Mouse (Mus musculus): ENCODE results near the gene Mettl7b.
"Not testable (repeated sequence)": the region's sequence is repeated elsewhere in the genome, so short reads cannot be mapped to it uniquely, and the experiment has no call there.

Mettl7b gene

DNA sequence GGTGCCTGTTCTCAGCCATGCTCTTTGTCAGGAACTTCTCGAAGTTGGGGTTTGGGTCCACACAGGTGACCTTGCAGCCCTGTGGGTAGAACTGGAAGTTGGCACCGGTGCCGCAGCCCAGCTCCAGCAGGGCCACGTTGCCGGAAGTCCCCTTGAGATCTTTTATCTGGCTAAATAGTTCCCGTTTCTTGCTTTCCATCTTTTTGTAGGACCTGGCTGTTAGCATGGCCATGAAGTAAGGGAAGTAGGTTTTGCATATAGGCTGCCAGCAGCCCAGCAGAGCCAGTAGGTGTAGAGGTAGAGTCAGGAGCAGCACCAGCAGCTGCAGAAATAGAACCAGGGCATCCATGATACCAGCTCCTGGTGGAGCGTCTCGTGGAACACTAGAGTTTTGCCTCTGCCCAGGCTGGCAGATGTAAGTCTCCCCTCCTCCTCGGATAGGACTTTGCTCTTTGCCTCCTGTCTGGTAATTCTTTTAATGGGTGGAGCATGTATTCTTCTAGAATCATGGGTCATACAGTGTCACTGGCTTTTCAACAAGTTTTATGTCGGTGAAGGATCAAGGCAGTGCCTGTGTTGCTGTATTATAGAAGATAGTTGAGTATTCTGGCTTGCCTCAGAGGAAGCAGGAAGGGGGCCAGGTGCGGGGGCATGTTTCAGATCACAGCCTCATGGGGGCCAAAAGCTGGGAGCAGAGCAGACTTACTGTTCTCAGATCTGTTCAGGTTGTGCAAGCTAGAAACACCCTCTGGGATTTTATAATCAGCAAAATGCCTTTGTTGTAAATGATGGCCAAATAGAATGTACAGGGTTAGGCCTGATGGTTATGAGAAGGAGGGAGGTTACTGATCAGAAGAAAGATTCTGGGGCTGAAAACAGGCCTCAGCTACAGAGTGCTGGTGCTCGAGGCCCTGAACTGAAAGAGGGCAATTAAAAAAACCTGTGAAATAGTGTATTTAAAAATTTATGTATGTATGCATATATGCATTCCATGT is at the start of gene Mettl7b:
Gene Mettl7b (minus strand): TSS at position 399 of the 995 bp plus-strand sequence.
- no peak for DNase-seq (ENCODE audit: low spot score in 2 of 2)

DNA sequence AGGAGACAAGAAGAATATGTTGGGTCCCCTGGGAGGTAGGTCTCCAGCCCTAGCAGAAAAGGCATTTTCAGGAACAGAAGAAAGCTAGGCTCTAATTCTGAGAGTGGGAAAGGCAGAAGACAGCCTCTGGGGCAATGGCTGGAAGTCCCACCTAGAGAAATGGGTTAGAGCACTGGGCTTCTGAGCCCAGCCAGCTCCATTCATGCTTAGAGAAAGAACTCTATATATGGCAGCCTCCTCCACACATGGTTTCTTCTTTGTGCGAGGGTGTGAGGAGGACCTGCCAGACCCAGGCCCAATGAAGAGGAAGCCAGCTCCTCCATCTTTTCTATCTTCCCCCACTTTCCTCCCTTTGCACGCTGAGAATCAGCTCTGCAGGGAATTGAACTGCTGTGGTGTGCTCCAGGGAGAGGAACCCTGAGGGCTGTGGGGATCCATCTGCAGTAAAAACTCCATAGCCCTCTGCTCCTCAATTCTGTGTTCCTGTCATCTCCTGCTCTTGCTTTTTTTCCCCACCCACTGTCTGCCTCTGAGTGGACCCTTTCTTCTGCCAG is 49.6 kb upstream of the Mettl7b start, which contains the start of gene Olfr763:
Gene Olfr763 (plus strand): TSS at position 504 of the 554 bp plus-strand sequence.
- DNase-seq (ENCODE audit: low spot score in 2 of 2): no peak

DNA sequence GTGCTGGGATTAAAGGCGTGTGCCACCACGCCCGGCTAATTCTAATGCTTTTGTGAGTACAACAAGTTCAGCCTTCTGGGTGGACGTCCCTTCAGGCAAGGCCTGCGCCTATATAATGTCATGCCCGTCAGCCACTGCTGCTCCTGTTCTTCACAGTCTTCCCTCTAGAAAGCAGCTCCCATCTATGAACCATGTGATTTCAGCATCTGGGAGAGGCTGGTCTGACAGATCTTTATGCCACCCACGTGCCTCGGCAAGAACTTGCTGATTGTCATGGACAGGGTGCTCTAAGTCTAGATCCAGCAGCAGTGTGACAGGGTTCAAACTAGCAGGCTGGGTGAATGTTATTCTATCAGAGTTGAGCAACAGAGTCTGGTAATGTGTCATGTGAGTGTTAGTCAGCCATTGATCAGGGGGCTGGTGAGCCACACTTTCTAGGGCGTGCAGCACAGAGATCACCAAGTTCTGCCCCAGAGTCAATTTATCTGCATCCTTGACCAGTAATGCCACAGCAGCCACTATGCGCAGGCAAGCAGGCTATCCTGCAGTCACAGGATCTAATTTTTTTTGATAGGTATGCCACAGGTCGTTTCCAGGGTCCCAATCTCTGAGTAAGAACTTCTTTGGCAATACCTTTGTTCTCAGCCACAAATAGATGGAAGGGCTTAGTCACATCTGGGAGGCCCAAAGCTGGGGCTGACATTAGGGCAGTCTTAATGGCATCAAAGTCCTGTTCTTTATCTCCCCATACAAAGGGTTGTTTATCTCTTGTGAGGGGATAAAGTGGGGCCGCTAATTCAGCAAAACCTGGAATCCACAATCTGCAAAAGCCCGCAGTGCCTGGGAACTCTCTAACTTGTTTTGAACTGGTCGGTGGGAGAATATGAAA is 43.5 kb upstream of the Mettl7b start:
- DNase-seq (ENCODE audit: low spot score in 2 of 2): no peak

DNA sequence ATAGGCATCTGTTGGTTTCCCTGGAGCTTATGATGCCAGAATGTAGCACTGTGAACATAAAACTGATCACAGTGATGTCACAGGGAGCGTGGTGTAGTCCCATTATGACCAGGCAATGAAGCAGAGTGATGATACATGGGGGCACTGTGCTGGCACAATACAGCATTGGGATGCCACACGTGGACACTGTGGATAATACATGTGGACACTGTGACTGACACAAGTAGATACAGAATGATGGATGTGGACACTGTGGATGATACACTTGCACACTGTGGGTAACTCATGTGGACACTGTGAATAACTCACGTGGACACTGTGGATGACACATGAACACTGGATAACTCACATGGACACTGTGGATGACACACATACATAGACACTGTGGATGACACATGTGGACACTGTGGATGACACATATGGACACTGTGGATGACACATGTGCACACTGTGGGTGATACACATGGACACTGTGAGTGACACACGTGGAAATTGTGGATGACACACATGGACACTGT is 35.8 kb upstream of the Mettl7b start:
- no peak for DNase-seq (ENCODE audit: low spot score in 2 of 2)

DNA sequence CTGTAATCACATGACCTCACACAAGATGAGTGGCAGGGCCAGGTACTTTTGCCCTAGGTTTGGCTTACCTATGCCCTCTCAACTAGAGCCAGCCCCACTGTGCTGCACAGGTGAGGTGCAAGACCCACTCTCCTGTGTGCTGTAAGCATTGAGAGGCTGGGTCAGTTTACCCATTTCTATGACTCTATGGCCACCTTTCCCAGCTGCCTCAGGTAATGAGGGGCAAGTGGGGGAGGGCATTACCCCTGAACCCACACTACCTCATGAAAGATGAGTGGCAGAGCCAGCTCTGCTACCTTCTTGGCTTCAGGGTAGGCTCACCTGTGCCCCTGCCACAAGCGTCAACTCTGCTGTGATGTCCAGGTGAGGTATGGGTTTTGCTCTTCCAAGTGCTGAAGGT is 35.0 kb upstream of the Mettl7b start:
- DNase-seq (ENCODE audit: low spot score in 2 of 2): no peak

DNA sequence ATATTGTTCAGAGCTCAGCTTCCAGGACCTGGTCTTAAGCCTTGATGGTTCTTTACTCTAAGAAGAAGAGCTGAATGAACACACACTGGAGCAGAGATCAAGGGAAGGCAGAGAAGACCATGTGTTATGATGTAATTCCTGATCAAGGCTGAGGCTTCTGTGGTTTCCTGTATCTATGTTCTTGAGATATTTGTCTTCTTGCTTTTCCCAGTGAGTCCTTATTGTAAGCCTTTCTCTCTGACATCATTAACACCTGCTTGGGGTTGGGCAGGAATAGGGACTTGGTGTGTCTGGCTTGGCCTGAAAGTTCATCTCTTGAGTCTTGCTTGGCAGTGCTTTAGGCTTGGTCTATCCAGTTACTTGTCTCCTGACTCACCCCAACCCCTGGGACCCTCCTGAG is 30.2 kb upstream of the Mettl7b start:
- no peak for DNase-seq (ENCODE audit: low spot score in 2 of 2)

DNA sequence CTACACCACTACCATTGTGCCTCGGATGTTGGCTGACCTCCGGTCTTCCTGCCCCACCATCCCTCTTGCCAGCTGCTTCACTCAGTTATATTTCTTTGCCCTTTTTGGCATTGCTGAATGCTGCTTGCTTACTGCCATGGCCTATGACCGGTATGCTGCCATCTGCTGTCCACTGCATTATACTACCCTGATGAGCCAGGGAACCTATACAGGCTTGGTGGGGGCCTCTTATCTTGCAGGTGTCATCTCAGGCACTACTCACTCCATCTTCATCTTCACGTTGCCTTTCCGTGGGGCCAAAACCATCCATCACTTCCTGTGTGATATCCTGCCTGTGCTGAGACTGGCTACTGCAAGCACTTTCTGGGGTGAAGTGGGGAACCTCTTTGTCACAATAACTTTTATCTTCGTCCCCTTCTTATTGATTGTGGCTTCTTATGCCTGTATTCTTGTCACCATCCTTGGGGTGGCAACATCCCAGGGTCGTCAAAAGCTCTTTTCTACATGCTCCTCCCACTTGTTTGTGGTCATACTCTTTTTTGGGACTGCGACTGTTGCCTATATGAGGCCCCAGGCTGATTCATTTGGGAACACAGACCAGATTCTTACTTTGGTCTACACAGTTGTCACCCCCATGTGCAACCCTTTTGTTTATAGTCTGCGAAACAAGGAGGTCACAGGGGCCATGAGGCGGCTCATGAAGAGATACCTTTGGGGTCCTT is 29.5 kb upstream of the Mettl7b start:
- not testable (repeated sequence) for DNase-seq (ENCODE audit: low spot score in 2 of 2)

DNA sequence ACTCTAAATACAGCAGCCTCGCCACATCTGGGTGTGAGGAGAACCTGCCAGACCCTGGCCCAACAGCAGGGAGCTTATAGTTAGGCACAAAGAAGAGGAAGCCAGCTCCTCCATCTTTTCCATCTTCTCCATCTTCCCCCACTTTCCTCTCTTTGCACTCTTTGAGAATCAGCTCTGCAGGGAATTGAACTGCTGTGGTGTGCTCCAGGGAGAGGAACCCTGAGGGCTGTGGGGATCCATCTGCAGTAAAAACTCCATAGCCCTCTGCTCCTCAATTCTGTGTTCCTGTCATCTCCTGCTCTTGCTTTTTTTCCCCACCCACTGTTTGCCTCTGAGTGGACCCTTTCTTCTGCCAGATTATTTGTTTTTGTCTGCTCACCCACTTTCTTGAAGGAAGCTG is 28.3 kb upstream of the Mettl7b start, which contains the start of gene Olfr9:
Gene Olfr9 (plus strand): TSS at position 301 of the 400 bp plus-strand sequence.
- not testable (repeated sequence) for DNase-seq (ENCODE audit: low spot score in 2 of 2)

DNA sequence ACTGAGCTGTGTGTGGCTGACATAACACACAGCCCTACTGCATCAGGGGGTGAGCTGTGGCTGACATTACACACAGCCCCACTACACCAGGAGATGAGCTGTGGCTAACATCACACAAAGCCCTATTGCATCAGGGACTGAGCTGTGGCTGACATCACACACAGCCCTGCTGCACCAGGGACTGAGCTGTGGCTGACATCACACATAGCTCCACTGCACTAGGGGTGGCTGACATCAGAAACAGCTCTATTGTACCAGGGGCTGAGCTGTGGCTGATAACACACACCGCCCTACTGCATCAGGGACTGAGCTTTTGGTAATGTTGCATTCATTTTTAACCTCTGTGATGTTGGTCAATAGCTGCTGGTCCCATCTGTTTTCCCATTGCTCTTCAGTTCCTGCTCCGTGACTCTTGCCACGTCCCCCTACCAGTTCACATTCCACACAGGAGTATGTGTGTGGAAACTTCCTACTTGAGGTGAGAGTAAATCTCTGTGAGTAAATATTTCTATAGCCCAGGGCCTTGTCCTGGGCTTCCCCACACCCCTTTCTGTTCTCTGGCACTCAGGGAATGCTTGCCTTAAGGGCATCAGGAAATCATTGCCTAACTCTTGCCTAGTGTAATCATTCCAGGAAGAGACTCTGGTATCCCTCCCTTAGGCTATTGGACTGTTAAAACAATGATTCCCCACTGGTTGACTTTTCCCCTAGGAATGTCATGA is 20.0 kb upstream of the Mettl7b start:
- no peak for DNase-seq (ENCODE audit: low spot score in 2 of 2)

DNA sequence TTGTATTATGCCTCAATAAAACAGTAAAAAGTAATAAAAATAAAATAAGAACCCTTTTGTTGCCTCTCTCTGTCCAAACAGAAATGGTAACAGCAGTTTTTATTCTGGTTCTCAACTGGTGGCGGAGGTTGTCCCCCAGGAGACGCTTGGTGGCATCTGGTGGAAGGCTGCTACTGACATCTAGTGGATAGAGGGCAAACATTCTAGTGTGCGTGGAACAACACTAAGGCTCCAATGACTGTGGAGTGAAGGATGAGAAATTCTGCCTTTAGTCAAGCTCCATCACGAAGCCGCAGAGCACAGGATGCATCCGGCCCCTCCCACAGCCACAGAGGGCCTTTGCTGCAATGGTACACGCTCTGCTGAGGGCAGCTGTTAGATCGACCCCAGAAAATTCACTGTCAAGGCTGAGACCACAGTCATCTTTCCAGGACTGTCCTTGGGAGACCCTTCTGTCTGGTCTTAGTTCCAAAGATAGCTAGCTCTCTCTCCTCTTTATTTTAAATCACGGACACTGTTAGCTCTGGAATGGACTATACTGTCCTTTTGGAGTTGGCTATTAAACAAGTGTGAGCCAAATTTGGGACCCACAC is 16.8 kb upstream of the Mettl7b start:
- peak in 1 of 2 experiments; percentile 58 for DNase-seq (ENCODE audit: low spot score in 2 of 2)

DNA sequence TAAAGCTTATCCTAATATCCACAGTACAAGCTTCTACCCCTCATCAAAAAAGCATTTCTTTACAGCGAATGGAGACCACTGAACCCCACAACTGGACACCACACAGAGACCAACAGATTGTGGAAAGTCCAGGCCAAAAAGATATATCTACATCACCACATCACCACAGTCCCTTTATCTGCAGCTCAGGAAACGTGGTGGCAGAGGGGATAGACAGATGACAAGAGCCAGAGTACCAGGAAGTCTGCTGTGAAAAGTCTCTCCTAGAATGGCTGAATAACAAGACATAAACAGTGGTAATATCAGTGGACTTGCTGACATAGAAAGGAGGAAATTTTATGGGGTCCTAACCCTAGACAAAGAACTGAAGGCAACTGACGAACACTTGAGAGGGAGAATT is 15.6 kb upstream of the Mettl7b start:
- no peak for DNase-seq (ENCODE audit: low spot score in 2 of 2)

DNA sequence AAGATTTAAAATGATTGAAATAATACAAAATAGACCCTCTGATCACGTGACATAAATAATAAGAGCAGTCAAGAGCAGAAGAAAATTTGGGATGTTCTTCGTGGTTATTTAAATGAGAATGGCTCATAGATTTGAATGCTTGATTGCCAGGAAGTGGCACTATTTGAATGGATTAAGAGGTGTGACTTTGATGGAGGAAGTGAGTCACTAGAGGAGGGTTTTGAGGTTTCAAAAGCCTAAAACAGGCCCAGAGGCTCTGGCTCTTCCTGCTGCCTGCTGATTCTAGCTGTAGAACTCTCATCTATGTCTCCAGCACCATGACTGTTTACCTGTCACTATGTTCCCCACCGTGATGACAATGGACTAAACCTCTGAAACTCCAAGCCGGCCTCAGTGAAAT is 12.1 kb upstream of the Mettl7b start:
- DNase-seq (ENCODE audit: low spot score in 2 of 2): no peak

DNA sequence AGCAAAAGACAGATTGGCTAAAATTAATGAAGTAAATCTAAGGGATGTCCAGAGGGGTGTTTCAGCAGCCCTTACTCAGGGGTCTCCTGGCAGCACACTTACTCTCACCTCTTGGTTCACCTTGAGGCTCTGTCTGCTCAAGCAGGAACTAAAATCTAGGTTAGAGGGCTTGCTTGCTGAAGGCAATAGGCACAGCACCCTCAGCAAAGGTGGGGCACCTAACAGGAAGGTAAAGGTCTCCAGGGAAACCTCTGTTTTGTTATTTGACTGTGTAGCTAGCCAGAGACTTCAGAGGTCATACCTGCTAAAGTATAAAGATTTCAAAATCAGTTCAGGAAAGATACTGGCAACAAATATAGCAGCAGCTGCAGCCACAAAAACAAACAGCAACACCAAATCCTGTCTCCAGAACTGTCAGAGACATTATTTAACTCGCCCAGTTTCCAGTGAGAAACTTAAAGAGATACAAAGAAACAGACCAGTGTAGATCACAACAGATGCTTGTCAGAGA is 10.0 kb upstream of the Mettl7b start:
- no peak for DNase-seq (ENCODE audit: low spot score in 2 of 2)

DNA sequence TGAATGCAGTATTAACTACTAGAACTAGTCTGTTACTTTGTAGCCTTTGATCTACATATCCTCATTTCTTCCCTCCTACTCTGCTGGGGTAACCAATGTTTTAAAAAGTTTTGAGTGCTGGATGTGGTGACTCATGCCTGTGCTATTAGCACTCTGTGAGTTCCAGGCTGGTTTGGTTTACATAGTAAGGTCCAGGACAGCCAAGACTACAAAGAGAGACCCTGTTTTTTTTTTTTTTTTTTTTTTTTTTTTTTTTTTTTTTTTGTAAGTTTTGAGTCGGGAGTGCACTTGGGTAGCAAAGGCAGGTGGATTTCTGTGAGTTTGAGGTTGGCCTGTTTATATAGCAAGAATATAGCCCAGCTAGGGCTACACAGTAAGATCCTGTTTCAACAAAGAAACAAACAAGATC is 7.6 kb upstream of the Mettl7b start:
- no peak for DNase-seq (ENCODE audit: low spot score in 2 of 2)

DNA sequence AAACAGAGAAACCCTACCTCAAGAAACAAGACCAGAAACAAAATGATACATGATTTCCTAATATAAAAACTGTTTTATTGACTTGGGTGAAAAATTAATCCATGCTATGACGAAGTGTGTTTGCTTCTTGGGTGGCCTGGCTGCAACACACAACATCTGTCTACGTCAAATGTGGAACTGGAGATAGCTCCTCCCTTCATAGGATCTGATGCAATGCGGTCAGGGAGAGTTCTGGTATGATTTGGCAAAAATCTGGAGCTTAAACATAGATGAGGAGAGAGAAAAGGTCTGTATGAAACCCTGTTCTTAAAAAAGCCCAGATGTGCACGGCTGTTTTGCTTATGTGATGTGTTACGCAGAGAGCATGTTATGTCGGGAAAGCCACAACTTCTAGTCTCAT is 5.1 kb upstream of the Mettl7b start:
- DNase-seq (ENCODE audit: low spot score in 2 of 2): no peak

DNA sequence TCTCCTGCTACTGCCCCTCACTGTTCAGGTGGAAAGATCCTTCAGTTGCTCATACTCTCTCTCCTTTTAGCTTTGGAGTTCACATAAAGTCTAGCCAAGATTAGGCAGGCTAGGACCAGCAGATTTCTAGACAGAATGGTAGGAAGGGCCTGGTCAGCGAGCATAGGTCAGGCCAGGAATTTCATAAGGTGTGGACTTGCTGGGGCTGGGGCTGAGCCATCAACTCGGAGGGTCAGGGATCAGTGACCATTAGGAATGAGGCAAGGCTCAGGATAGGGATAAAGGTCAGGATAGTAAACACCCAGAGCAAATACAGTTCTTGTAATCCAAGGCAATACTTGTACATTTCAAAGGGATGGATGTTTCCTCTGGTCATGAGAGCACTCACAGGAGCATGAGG is 4.2 kb upstream of the Mettl7b start:
- DNase-seq (ENCODE audit: low spot score in 2 of 2): no peak

DNA sequence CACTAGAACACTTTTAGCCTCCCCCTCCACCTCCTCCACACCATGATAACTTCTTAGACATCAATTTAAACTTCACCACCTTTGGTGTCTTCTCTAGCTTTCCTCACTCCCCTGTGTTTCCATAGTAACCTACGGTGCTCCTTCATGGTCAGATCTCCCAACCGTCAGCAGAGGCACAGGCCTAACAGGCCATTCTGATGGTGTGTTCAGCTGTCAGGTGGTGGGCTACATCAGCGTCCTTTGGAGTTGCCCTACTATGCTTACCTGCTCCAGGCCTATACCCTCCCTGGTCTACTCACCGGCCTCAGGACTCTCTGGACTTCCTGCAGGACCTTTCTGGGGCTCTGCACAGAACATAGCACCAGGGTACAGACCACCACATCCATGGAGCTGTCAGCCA is 646 bp downstream of the Mettl7b start:
- DNase-seq (ENCODE audit: low spot score in 2 of 2): no peak

DNA sequence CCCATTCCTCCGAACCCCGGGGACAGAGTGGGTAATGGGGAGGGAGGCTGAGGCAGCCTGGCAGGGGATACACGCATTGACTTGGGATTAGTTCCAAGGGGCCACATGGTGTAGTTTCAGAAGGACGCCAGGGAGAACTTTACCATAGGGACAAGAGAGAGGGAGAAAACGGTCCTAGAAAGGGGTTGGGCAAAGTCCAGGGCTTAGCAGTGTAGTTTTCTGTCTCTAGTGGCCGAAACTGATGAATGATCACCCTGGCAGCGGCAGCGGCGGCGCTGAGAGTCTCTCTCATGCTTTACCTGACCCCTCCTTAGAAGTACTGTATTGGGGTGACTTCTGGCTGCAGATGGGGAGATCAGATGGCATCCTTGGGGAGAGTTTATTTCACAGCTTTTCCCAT is 2.4 kb downstream of the Mettl7b start:
- no peak for DNase-seq (ENCODE audit: low spot score in 2 of 2)

DNA sequence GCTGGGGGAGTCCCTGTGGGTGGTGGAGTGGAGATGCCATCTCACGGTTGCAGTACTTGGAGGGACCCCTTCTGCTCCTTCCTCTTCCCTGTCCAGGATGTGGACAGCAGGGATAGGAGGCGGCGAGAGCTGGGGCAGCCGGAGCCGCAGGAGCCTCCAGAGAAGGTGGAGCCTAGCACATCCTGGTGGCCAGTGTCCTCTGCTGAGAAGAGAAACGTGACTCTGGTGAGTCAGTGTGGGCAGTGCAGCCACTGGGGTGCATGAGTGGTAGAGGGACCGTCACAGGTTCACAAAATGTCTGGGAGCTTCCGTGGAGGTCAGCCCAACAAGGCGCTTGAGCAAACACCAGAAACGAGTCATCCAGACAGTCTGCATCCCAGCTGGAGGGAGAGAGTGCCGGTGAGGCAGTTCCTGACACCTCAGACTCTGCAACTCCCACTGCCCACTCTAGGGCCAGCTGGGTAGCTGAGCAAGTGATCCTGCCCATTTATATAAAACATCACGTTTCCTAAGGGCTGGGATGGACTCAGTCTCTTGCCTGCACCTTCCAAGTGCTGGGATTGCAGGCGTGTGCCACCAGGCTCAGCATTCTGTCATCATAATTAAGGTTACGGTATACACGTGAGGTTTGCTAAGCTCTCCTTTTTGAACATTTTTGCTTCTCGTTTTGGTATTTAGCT is 10.4 kb downstream of the Mettl7b start:
- DNase-seq (ENCODE audit: low spot score in 2 of 2): no peak
